Mouse (Mus musculus) left cerebral cortex, postnatal 14 days (tissue): ENCODE data around the gene Atg7. TPM values are rescaled to one million over a fixed set of nuclear protein-coding genes. Genes with fewer than 3 reads are reported as not detected.
A peak's percentile ranks its signal among the peaks of the same experiment; 100 is the strongest.
"Not testable (repeated sequence)": the region's sequence is repeated elsewhere in the genome, so short reads cannot be mapped to it uniquely, and the experiment has no call there.

Source experiments
- DNase-seq, 2 experiments: peaks; one replicate each; pipeline ENCODE4 v3.0.0; 2021 to 2022; ENCODE audit warnings: low spot score in 2 of 2, mixed read lengths in 1 of 2
- intact Hi-C: fragments of 180-260 bp; cut with DNase I; formaldehyde crosslinking; loops from one replicate; pipeline ENCODE4 v1.15.1; 2025
- long read RNA-seq, 2 experiments: library from polyadenylated mRNA; stranded (forward); transcript quantifications; one replicate each; pipeline ENCODE4 v2.0.0; 2021
- total RNA-seq, 2 experiments: library from RNA; stranded (reverse); gene quantifications; 2 replicates each; pipeline ENCODE4 v1.2.3; 2021

Atg7 gene
- total RNA-seq = 10 to 100 TPM; 25.5 to 26.2 TPM
- long read RNA-seq, experiment 1, transcript Atg7-201 (19 exons, 3,761 nt) = major isoform, 7 of 18 reads
- long read RNA-seq, experiment 1, partial matches to known transcripts = 8 of 18 reads
- long read RNA-seq, experiment 1, other reads (novel, unspliced or antisense) = 3 of 18 reads
- long read RNA-seq, experiment 2, transcript Atg7-201 (19 exons, 3,761 nt) = major isoform, 10 of 25 reads
- long read RNA-seq, experiment 2, partial matches to known transcripts = 5 of 25 reads
- long read RNA-seq, experiment 2, other reads (novel, unspliced or antisense) = 10 of 25 reads

- intact Hi-C loops = no loop called here
- peak; percentile 93 to 95 for DNase-seq
These were observed at the start of gene Atg7 for GRCm38 (mm10) chr6:114642601-114643528. Gene Atg7, plus strand, starts transcription at chr6:114643097.

- intact Hi-C loops = not testable (repeated sequence)
- peak; percentile 83 to 88 for DNase-seq
These were observed 28.8 kb upstream of the Atg7 start for GRCm38 (mm10) chr6:114614076-114614475.

GRCm38 (mm10) chr6:114633886-114634285 is 9.0 kb upstream of the Atg7 start:
- intact Hi-C loops, DNase-seq: not testable (repeated sequence)

GRCm38 (mm10) chr6:114643716-114644115 is 819 bp downstream of the Atg7 start:
- no peak for DNase-seq
- intact Hi-C loops = no loop called here

- intact Hi-C loops = no loop called here
- DNase-seq = no peak
These were observed 1.6 kb downstream of the Atg7 start for GRCm38 (mm10) chr6:114644531-114644930.

GRCm38 (mm10) chr6:114646201-114646600 is 3.3 kb downstream of the Atg7 start:
- DNase-seq = no peak
- intact Hi-C loops = no loop called here

GRCm38 (mm10) chr6:114647011-114647410 is 4.1 kb downstream of the Atg7 start:
- intact Hi-C loops = no loop called here
- no peak for DNase-seq

GRCm38 (mm10) chr6:114648352-114649030 is 5.6 kb downstream of the Atg7 start:
- no peak for DNase-seq
- intact Hi-C loops = no loop called here

- intact Hi-C loops = no loop called here
- no peak for DNase-seq
These were observed 9.3 kb downstream of the Atg7 start for GRCm38 (mm10) chr6:114652209-114652608.

- intact Hi-C loops = no loop called here
- DNase-seq = no peak
These were observed 14.1 kb downstream of the Atg7 start for GRCm38 (mm10) chr6:114656826-114657600.

- intact Hi-C loops = no loop called here
- no peak for DNase-seq
These were observed 14.9 kb downstream of the Atg7 start for GRCm38 (mm10) chr6:114657807-114658206.

- no peak for DNase-seq
- intact Hi-C loops = no loop called here
These were observed 16.5 kb downstream of the Atg7 start for GRCm38 (mm10) chr6:114659278-114659991.

- intact Hi-C loops = no loop called here
- no peak for DNase-seq
These were observed 17.3 kb downstream of the Atg7 start for GRCm38 (mm10) chr6:114659992-114660800.

GRCm38 (mm10) chr6:114663707-114664106 is 20.8 kb downstream of the Atg7 start:
- no peak for DNase-seq
- intact Hi-C loops = no loop called here

- intact Hi-C loops = no loop called here
These were observed 21.8 kb downstream of the Atg7 start for GRCm38 (mm10) chr6:114664716-114665115.

GRCm38 (mm10) chr6:114667518-114667917 is 24.6 kb downstream of the Atg7 start:
- intact Hi-C loops = no loop called here
- DNase-seq = no peak

More at GRCm38 (mm10) chr6:114664716-114665115, 21.8 kb downstream of the Atg7 start:
- no peak for DNase-seq

GRCm38 (mm10) chr6:114674771-114675170 is 31.9 kb downstream of the Atg7 start:
- intact Hi-C loops = no loop called here
- DNase-seq = no peak

GRCm38 (mm10) chr6:114676091-114676490 is 33.2 kb downstream of the Atg7 start:
- no peak for DNase-seq
- intact Hi-C loops = no loop called here
